Mouse (Mus musculus): ENCODE data around the gene Sccpdh. TPM values are rescaled to one million over a fixed set of nuclear protein-coding genes. Genes with fewer than 3 reads are reported as not detected.

Gene Sccpdh
- polyA plus RNA-seq (2012; ENCODE audit: insufficient read depth, insufficient read length, missing spikeins): 5.5 and 6.8 TPM in 2 replicates

DNA sequence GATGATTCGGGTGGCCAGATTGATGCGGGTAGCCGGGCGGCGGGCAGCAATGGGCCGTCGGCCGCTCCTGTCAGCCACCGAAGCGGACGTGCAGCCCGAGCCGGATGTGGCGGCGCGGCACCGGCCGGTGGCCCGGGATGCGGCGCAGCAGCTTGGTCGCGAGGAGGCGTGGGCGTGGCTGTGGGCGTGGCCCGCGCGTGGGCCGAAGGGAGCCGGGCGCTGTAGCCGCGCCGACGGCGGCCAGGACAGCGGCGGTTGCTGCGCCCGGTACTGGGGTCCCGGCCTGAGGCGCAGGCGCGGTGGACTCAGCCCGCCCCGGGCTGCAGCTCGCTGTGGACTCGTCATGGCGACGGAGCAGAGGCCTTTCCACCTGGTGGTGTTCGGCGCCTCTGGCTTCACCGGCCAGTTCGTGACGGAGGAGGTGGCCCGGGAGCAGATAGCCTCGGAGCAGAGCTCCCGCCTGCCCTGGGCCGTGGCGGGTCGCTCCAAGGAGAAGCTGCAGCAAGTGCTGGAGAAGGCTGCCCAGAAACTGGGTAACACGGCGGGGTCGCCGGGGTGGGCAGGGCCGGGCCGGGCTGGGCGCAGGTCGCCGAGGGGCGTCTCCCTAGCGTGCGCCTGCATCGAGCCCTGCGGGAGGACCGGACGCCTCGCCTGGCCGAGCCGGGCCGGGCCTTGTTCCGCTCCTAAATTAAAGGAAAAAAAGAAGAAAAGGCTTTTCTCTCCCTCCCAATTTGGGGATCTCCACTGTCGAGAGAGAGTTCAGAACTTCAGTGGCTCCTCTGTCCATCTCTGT, at the start of gene Sccpdh:
TSS of gene Sccpdh (plus strand) at position 198 of the 793 bp plus-strand sequence.
- TF ChIP-seq CTCF (IDR thresholded peaks at IDR 0.05; ENCODE audit: low read depth, low read length): no peak
- TF ChIP-seq POLR2A (IDR thresholded peaks at IDR 0.05; ENCODE audit: borderline replicate concordance, low read depth, low read length): no peak
- no peak within 1 kb of the TSS for H3K27ac ChIP-seq (ENCODE audit: insufficient read depth, low read depth, low read length)
- H3K4me1 ChIP-seq (ENCODE audit: control insufficient read depth, insufficient read depth, low read length): no peaks in the 10 kb centered on the region
- H3K4me3 ChIP-seq (ENCODE audit: insufficient read depth, low read length): peak within 1 kb of the TSS; percentile 77

- H3K4me1 ChIP-seq (ENCODE audit: control insufficient read depth, insufficient read depth, low read length): no peaks in the 10 kb centered on the region
- no peak overlapping the region for H3K27ac ChIP-seq (ENCODE audit: insufficient read depth, low read depth, low read length)
- H3K4me3 ChIP-seq (ENCODE audit: insufficient read depth, low read length): no peak overlapping the region
- no peak for TF ChIP-seq CTCF (IDR thresholded peaks at IDR 0.05; ENCODE audit: low read depth, low read length)
- no peak for TF ChIP-seq POLR2A (IDR thresholded peaks at IDR 0.05; ENCODE audit: borderline replicate concordance, low read depth, low read length)
These were observed 45.3 kb upstream of the Sccpdh start for GRCm38 (mm10) chr1:179622665-179623064.

DNA sequence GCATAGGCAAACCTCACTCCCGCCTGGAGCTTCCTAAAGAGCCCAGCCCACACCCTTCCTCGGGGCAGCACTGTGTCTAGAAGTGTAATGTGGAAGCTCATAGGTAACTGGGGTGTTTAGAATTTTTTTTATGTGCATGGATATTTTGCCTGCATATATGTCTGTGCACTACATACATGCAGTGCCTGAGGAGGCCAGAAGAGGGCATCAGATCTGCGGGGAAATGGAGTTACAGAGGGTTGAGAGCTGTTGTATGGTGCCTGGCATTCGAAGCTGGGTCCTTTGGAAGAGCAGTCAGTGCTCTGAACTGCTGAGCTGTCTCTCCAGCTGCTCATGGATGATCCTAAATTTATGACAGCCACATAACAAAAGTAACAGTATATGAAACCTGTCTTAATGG, 44.4 kb upstream of the Sccpdh start:
- H3K4me1 ChIP-seq (ENCODE audit: control insufficient read depth, insufficient read depth, low read length): no peaks in the 10 kb centered on the region
- H3K4me3 ChIP-seq (ENCODE audit: insufficient read depth, low read length): no peak overlapping the region
- TF ChIP-seq POLR2A (IDR thresholded peaks at IDR 0.05; ENCODE audit: borderline replicate concordance, low read depth, low read length) (no peak), CTCF (IDR thresholded peaks at IDR 0.05; ENCODE audit: low read depth, low read length) (peak; percentile 63; the same call in 1 of the 2 replicates)
- no peak overlapping the region for H3K27ac ChIP-seq (ENCODE audit: insufficient read depth, low read depth, low read length)

- H3K4me1 ChIP-seq (ENCODE audit: control insufficient read depth, insufficient read depth, low read length): no peaks in the 10 kb centered on the region
- H3K27ac ChIP-seq (ENCODE audit: insufficient read depth, low read depth, low read length): no peak overlapping the region
- peak; percentile 47 for TF ChIP-seq CTCF (IDR thresholded peaks at IDR 0.05; ENCODE audit: low read depth, low read length)
- no peak for TF ChIP-seq POLR2A (IDR thresholded peaks at IDR 0.05; ENCODE audit: borderline replicate concordance, low read depth, low read length)
- no peak overlapping the region for H3K4me3 ChIP-seq (ENCODE audit: insufficient read depth, low read length)
These were observed 43.7 kb upstream of the Sccpdh start for GRCm38 (mm10) chr1:179624354-179624753.

DNA sequence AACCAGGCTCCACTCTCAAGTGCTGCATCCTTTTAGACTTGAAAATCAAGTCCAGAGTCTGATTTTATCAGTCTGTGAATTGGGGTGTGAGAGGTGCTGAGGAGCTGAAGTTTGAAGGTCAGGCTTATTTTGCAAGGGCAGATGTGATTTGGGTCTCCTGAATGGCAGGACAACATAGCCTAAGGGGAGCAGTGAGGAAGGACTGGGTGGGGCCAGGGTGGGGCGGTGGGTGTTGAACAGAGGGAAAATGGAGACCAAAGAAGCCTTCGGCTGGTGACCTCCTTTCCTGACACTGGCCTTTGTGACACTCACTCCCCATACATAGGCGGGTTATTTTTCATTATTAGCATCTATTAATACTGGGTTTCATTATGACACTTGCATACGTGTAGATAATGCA, 40.2 kb upstream of the Sccpdh start:
- H3K4me1 ChIP-seq (ENCODE audit: control insufficient read depth, insufficient read depth, low read length): no peaks in the 10 kb centered on the region
- no peak overlapping the region for H3K27ac ChIP-seq (ENCODE audit: insufficient read depth, low read depth, low read length)
- no peak overlapping the region for H3K4me3 ChIP-seq (ENCODE audit: insufficient read depth, low read length)
- TF ChIP-seq CTCF (IDR thresholded peaks at IDR 0.05; ENCODE audit: low read depth, low read length): no peak
- TF ChIP-seq POLR2A (IDR thresholded peaks at IDR 0.05; ENCODE audit: borderline replicate concordance, low read depth, low read length): no peak

DNA sequence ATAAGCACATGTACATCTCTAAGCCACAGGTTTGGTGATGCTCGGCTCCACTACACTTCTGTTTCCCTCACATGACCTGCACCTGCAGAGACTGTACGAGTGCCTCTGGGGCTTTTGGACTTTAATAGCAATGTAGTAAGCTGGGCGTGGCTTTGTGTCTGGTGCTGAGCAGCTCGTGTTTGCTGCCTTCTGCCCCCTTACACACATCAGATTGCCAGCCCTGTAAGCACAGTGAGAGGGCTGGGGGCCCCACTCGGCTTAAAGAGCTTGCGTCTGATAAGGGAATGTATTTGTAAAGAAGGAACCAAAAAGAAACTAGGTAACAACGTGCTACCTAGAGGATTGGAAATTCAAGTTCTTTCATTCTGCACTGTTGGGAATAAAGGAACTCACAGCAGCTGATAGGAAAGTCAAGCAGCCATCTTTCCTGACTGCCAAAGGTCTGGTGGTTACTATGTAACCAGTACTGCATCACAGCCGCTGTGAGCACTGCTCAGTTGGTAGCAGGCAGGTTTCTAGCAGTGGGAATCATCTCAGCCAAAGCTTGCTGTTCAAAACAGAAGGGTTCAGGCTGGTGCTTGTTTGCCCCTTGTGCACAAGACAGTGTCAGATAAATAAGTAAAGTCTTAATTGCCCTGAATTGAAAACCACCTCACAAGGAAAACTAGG, 39.4 kb upstream of the Sccpdh start:
- no peak overlapping the region for H3K4me3 ChIP-seq (ENCODE audit: insufficient read depth, low read length)
- H3K27ac ChIP-seq (ENCODE audit: insufficient read depth, low read depth, low read length): no peak overlapping the region
- no peak for TF ChIP-seq POLR2A (IDR thresholded peaks at IDR 0.05; ENCODE audit: borderline replicate concordance, low read depth, low read length)
- no peak for TF ChIP-seq CTCF (IDR thresholded peaks at IDR 0.05; ENCODE audit: low read depth, low read length)
- no peaks in the 10 kb centered on the region for H3K4me1 ChIP-seq (ENCODE audit: control insufficient read depth, insufficient read depth, low read length)

GRCm38 (mm10) chr1:179629276-179629675, 38.7 kb upstream of the Sccpdh start:
- no peak overlapping the region for H3K4me3 ChIP-seq (ENCODE audit: insufficient read depth, low read length)
- no peak overlapping the region for H3K27ac ChIP-seq (ENCODE audit: insufficient read depth, low read depth, low read length)
- TF ChIP-seq POLR2A (IDR thresholded peaks at IDR 0.05; ENCODE audit: borderline replicate concordance, low read depth, low read length) (no peak), CTCF (IDR thresholded peaks at IDR 0.05; ENCODE audit: low read depth, low read length) (no peak)
- H3K4me1 ChIP-seq (ENCODE audit: control insufficient read depth, insufficient read depth, low read length): no peaks in the 10 kb centered on the region

- no peak for TF ChIP-seq POLR2A (IDR thresholded peaks at IDR 0.05; ENCODE audit: borderline replicate concordance, low read depth, low read length)
- no peak for TF ChIP-seq CTCF (IDR thresholded peaks at IDR 0.05; ENCODE audit: low read depth, low read length)
- Histone ChIP-seq H3K4me3 (ENCODE audit: insufficient read depth, low read length) (no peak overlapping the region), H3K27ac (ENCODE audit: insufficient read depth, low read depth, low read length) (no peak overlapping the region), H3K4me1 (ENCODE audit: control insufficient read depth, insufficient read depth, low read length) (no peaks in the 10 kb centered on the region)
These were observed 35.1 kb upstream of the Sccpdh start for GRCm38 (mm10) chr1:179632746-179633413.

- H3K4me3 ChIP-seq (ENCODE audit: insufficient read depth, low read length): no peak overlapping the region
- no peaks in the 10 kb centered on the region for H3K4me1 ChIP-seq (ENCODE audit: control insufficient read depth, insufficient read depth, low read length)
- TF ChIP-seq CTCF (IDR thresholded peaks at IDR 0.05; ENCODE audit: low read depth, low read length): no peak; the same call in 1 of the 2 replicates
- no peak for TF ChIP-seq POLR2A (IDR thresholded peaks at IDR 0.05; ENCODE audit: borderline replicate concordance, low read depth, low read length)
- H3K27ac ChIP-seq (ENCODE audit: insufficient read depth, low read depth, low read length): no peak overlapping the region
These were observed 34.6 kb upstream of the Sccpdh start for GRCm38 (mm10) chr1:179633414-179633752.
